Mouse (Mus musculus) bone marrow, adult 2 months (tissue): ENCODE data around the gene Abhd10. TPM values are rescaled to one million over a fixed set of nuclear protein-coding genes. Genes with fewer than 3 reads are reported as not detected.

ENCODE experiments used
- H3K27ac ChIP-seq: fragments of 200-500 bp; 2 replicates; pipeline ENCODE4 v1.5.1; 2012; ENCODE audit warnings: low read depth, mild to moderate bottlenecking, control low read depth, inconsistent platforms, low read length; ENCODE audit not compliant: control insufficient read depth, poor library complexity, insufficient read depth
- H3K4me1 ChIP-seq: fragments of 200-500 bp; 2 replicates; pipeline ENCODE4 v1.6.1; 2011; ENCODE audit warnings: low read length; ENCODE audit not compliant: control insufficient read depth, insufficient read depth
- H3K4me3 ChIP-seq: fragments of 200-500 bp; replicated peaks from 2 replicates; pipeline ENCODE3; 2011; ENCODE audit warnings: mild to moderate bottlenecking, low read depth, low read length, control low read depth; ENCODE audit not compliant: control insufficient read depth
- CTCF ChIP-seq: fragments of 200-500 bp; IDR thresholded peaks from 2 replicates; pipeline ENCODE4 v1.5.1; 2011; ENCODE audit warnings: low read length, control low read depth; ENCODE audit not compliant: control insufficient read depth, insufficient read depth
- POLR2A ChIP-seq: fragments of 200-500 bp; IDR thresholded peaks from 2 replicates; pipeline ENCODE4 v1.6.1; 2011; ENCODE audit warnings: low read depth, mild to moderate bottlenecking, control low read depth, low read length, borderline replicate concordance; ENCODE audit not compliant: control insufficient read depth
- WGBS: fragments of 180-500 bp; shearing (Covaris S2); methylation state at CpG from one replicate; pipeline ENCODE4 v1.1.7; 2018; 5-methylcytosine and 5-hydroxymethylcytosine counted together
- polyA plus RNA-seq: library from polyadenylated mRNA; stranded (reverse); fragments of >200 nt; gene quantifications from 2 replicates; pipeline ENCODE4 v1.2.4, GENCODE M21; 2011; ENCODE audit warnings: low replicate concordance; ENCODE audit not compliant: missing spikeins, insufficient read depth, insufficient read length

Abhd10 gene
- polyA plus RNA-seq, 1 experiment = 13.8 TPM

DNA sequence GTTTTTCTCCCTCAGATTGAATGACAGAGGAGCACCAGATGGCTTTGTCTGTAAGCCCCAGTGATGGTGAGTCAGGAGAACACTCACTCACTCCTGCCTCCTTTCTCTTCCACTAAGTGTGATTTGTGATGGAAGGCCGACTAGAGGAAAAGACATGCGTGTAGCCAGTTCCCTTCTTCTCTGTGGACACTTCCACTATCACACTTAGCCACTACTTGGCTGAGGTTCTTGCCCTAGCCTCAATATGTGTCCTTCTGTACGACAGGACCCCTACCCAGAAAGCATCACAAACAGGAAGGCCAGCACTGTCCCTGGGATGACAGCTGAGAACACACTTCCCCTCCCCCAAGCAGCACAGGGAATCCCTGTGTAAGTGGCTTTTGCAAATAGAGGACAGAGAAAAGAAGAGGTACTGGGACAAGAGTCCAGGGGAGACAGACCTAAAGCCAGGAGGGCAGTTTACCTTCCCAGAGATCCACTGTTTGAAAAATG, 20.2 kb downstream of the Abhd10 start:
- TF ChIP-seq POLR2A (no peak), CTCF (no peak)
- H3K4me1 ChIP-seq = no peaks in the 10 kb centered on the region
- H3K27ac ChIP-seq = no peak overlapping the region
- WGBS = 68% methylated on average over 3 of the region's 3 CpGs
- H3K4me3 ChIP-seq = no peak overlapping the region

DNA sequence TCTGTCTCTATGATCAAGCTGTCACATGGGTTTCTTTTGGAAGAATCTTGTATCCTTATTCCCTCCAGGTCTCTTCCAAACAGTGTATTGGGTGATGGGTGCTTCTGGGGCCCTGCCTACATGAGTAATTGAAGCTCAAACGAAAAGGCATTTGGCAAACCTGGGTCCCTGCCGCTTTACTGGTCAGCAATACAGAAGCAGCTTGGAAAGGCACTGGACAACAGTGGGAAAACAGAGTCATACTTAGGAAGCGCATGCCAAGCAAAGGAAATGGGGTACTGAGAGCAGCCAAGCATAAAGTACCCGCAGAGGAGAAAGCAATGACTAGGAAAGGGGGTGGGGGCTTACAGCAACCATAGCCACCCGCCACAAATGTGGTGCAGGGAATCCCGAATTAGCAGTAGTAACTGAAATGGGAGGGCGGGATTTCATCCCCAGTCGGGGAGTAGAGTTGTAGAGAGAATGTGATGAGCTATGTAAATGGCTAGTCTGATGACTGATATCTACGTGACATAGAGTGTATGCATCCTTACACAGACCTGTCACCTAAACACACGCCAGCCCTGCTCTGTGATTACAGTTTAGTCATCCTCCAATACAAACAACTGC, 22.6 kb downstream of the Abhd10 start:
- TF ChIP-seq POLR2A (no peak), CTCF (no peak)
- Histone ChIP-seq H3K4me3 (no peak overlapping the region), H3K27ac (no peak overlapping the region), H3K4me1 (no peaks in the 10 kb centered on the region)
- WGBS = 79% methylated on average over 10 of the region's 10 CpGs

DNA sequence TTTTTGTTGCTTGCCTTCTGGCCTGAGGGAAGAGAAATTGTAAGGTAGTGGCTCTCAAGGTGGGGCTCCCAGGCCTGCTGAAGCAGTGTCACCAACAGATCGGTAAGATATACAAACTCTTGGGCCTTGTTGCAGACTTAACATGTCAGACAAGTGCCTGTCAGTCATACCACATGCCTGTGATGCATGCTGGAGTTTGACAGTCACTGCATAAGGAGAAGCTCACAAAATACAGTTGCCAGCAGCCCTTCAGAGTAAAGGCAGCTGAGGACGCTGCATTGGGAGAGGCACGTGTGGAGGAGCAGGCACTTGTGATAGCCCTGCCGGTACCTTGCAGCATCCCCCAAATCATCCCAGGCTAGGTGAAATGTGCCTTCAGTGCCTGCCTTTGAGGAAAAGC, 24.5 kb downstream of the Abhd10 start:
- H3K27ac ChIP-seq = no peak overlapping the region
- H3K4me3 ChIP-seq = no peak overlapping the region
- TF ChIP-seq CTCF = no peak
- no peak for TF ChIP-seq POLR2A
- WGBS = 91% methylated on average over 4 of the region's 4 CpGs
- no peaks in the 10 kb centered on the region for H3K4me1 ChIP-seq

DNA sequence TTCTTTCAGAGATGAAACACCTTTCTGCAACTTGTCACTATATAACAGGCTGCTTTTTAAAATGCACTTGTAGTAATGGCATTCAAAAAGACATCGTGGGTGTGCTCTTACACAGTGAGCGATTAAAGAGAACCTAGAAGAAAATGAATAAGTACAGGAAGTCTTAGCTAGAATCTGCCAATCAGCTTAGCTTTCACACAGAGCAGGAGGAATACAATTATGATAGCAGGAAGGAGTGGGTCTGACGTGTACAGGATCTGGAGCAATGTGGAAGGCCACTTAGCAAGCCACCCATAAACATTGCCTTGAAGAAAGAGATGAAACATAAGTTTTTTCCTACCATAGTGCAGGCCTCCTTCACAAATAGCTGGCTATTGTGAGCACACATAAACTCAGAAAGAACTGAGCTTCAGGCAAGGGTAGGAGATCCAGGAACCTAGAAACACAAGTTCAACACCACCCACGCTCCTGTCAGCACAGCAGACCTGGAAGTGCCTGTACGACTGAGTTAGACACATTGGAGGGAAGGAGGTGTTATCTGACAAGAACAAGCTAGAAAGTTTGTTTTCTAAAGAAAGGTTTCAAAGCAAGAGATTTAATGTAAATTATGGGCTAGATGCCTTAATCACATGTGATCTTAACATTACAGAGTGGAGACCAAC, 28.1 kb downstream of the Abhd10 start:
- TF ChIP-seq POLR2A (no peak), CTCF (no peak)
- WGBS = 66% methylated on average over 5 of the region's 5 CpGs
- no peak overlapping the region for H3K4me3 ChIP-seq
- H3K4me1 ChIP-seq = no peaks in the 10 kb centered on the region
- H3K27ac ChIP-seq = no peak overlapping the region

DNA sequence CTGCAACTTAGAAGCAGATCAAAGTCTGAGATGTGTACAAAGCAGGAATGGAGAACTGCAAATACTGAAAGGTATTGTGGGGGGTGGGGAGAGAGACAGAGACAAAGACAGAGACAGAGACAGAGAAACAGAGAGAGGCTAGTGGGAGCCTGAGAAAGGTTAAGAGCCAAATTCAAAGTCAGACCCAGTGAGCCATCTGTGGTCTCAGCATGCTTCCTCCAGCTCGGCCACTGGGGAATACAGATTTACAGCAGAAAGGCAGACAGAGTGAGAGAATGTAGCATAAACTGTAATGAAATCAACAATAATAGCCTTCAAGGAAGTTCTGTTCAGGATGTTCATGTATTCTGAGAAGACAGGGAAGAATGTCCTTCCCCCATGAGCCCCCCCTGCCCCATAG, 28.9 kb downstream of the Abhd10 start:
- Histone ChIP-seq H3K27ac (no peak overlapping the region), H3K4me1 (no peaks in the 10 kb centered on the region), H3K4me3 (no peak overlapping the region)
- TF ChIP-seq CTCF = no peak
- no peak for TF ChIP-seq POLR2A
- 45% methylated on average over 1 of the region's 1 CpGs for whole genome bisulfite sequencing

DNA sequence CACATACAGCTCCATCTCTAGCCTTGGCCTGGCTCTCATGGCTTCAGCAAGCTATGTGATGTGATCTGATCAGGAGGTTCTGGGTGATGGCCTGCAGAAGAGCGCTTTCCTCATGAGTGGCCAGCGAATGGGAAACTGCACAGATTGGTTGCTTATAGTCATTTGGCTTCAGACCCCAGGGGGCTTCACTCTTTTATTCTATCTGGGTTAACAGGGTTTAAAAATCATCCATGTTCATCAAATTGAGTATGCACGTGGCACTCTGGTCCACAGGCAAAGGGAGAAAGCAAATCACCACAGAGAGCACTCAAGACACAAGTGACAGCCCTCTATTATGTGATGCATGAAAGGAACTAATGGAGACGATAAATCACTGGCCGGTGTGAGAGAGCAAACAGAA, 29.5 kb downstream of the Abhd10 start:
- no peak overlapping the region for H3K4me3 ChIP-seq
- no peaks in the 10 kb centered on the region for H3K4me1 ChIP-seq
- no peak for TF ChIP-seq CTCF
- TF ChIP-seq POLR2A = no peak
- WGBS = 86% methylated on average over 5 of the region's 5 CpGs
- no peak overlapping the region for H3K27ac ChIP-seq

DNA sequence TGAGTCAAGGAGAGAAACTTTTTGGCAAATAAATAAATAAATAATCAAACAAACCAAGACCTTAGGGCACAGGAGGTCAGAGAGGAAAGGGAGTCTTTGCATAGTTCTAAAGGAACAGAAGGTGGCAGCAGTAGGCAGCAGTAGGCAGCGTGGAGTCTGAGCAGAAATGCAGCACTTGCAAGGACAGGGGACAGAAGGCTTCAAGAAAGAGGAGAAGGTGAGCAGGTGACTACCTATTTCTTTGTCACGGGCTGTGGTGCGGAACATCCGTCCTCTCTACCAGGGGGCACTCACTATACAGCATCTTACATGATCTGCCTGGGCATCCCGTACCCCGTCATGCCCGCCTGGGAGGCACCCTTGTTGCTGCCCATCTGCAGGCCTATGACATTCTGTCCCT, 31.5 kb downstream of the Abhd10 start:
- TF ChIP-seq CTCF (no peak), POLR2A (no peak)
- no peak overlapping the region for H3K4me3 ChIP-seq
- H3K27ac ChIP-seq = no peak overlapping the region
- H3K4me1 ChIP-seq = no peaks in the 10 kb centered on the region
- 72% methylated on average over 7 of the region's 7 CpGs for WGBS

DNA sequence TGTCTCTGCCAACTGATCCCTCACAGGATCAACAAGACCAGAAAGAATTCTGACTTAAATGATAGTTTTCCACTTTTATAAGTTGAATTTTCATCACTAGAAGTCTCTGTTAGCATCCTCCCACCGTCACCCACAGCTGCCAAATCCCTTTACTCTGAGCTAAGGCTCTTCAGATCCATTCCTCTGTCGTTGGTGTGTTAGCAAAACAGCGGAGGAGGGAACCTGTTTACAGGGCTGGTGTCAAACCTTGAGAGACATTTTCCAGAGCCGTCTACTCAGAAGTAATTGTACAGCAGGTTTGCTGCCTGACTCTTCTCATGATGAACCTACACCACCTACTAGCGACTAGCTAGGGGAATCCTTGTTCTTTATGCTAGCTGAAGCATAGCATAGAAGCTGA, 43.5 kb downstream of the Abhd10 start:
- no peak overlapping the region for H3K27ac ChIP-seq

DNA sequence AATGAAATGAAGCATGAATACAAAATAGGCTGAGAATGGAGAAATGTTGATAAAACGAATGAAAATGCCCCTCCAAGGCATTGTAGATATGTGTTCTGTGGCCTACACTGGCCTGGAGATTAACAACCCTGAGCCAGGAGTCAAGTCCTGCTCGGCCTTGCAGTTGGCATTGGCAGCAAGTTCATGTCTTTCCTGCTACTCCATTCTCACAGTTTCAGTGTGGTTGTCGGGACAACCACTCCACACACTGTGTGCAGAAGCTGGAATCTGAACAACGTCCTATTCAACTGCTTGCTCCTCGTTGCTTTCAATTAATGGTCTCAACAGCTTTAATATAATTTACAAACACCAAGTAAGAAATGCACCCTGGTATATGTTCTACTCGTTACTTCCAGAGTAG, 44.8 kb downstream of the Abhd10 start:
- Histone ChIP-seq H3K4me1 (no peaks in the 10 kb centered on the region), H3K27ac (no peak overlapping the region), H3K4me3 (no peak overlapping the region)
- TF ChIP-seq POLR2A = no peak
- TF ChIP-seq CTCF = no peak
- 75% methylated on average over 6 of the region's 6 CpGs for WGBS

More for the DNA sequence above, 43.5 kb downstream of the Abhd10 start:
- TF ChIP-seq CTCF (no peak), POLR2A (no peak)
- WGBS = 75% methylated on average over 5 of the region's 5 CpGs
- Histone ChIP-seq H3K4me1 (no peaks in the 10 kb centered on the region), H3K4me3 (no peak overlapping the region)
